Mouse (Mus musculus) neutrophil, adult 5-6 weeks (primary cell): Measurements from ENCODE around the gene Kti12. TPM values are rescaled to one million over a fixed set of nuclear protein-coding genes. Genes with fewer than 3 reads are reported as not detected.
A peak's percentile ranks its signal among the peaks of the same experiment; 100 is the strongest.

Experiments used
- ATAC-seq: fragments of 151-379, 151-347 bp; 2 replicates; pipeline ENCODE4 v1.8.0; 2017; ENCODE audit warnings: mild to moderate bottlenecking, moderate TSS enrichment; ENCODE audit not compliant: insufficient number of reproducible peaks, poor library complexity, low FRiP score, severe bottlenecking; ENCODE audit errors: extremely low read depth
- total RNA-seq: library from RNA; stranded (forward); fragments of 200-1000 nt; gene quantifications from 2 replicates; pipeline ENCODE4 v1.2.3, GENCODE M21; 2017

Gene Kti12
- 12.7 and 16.0 TPM in 2 replicates for total RNA-seq

GRCm38 (mm10) chr4:108847715-108848504 is at the start of gene Kti12:
Gene Kti12, plus strand, starts transcription at chr4:108847785.
- ATAC-seq: peak; percentile 68

GRCm38 (mm10) chr4:108798083-108798830 is 49.3 kb upstream of the Kti12 start:
- ATAC-seq: 0 out of 2 replicates have a peak, but pooled peaks have one; percentile 46

- no peak for ATAC-seq
These were observed 44.0 kb upstream of the Kti12 start for GRCm38 (mm10) chr4:108803535-108803934.

DNA sequence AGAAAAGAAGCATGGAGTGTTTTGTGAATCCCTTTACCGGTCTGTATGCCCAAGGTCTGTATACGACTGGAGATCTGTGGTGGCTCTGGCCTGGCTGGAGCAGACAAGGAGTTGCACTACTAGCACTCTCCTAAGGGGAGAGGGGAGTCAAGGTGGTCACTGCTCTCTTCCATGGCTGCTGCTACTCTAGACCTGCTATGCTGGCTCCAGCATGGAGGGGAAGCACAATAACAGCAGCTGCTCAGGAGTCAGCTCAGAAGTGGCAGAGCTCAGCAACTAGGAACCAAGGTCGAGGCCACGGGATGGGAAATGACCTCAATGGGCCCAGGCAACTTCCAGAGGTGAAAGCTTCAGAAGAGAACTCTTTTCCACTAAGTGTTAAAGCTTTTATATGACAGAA is 36.4 kb upstream of the Kti12 start:
- ATAC-seq: no peak

DNA sequence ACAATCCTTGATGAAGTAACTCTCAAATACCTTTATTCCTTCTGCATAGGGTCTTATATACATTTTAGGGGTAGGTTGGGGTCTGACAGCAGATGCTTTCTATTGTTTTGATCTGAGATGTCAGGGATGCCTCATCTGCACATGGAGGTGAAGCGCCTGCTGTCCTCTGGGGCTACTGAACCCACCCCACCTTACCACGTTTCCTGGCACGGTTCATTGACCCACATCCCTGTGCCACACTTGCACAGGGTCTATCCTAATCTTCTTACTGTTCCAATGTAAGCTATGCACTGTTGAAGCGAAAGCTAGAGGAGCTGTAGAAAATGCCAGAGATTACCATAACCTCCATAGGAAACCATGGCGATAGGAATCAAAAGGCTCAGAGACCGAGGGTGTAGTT is 36.0 kb upstream of the Kti12 start:
- ATAC-seq: no peak

DNA sequence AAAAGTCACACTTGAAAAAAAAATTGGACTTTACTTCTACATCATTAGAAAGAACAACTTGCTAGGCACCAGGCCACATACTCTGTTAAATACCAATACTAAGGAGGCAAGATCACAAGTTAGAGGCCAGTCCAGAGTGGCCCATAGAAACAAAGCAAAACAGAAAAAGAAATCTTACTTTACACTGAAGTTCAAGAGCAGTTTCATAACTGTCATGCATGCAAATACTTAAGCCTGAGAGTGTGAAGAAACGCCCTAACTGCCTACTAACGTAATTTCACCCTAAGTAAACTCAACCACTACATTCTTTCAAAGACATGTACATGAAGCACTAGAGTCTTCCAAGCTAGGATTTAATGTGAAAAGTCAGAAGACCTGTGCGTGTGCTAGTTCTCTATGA is 21.9 kb upstream of the Kti12 start:
- no peak for ATAC-seq

- no peak for ATAC-seq
These were observed 21.5 kb upstream of the Kti12 start for GRCm38 (mm10) chr4:108826096-108826495.

GRCm38 (mm10) chr4:108826643-108827042 is 20.9 kb upstream of the Kti12 start:
- ATAC-seq: no peak

GRCm38 (mm10) chr4:108830698-108831097 is 16.9 kb upstream of the Kti12 start:
- ATAC-seq: no peak

- ATAC-seq: peak; percentile 94
These were observed 14.4 kb upstream of the Kti12 start, which contains the start of gene Btf3l4 for GRCm38 (mm10) chr4:108832916-108833827. Gene Btf3l4, minus strand, starts transcription at chr4:108833614.

GRCm38 (mm10) chr4:108833828-108834114 is 13.8 kb upstream of the Kti12 start:
- peak; percentile 43 for ATAC-seq

DNA sequence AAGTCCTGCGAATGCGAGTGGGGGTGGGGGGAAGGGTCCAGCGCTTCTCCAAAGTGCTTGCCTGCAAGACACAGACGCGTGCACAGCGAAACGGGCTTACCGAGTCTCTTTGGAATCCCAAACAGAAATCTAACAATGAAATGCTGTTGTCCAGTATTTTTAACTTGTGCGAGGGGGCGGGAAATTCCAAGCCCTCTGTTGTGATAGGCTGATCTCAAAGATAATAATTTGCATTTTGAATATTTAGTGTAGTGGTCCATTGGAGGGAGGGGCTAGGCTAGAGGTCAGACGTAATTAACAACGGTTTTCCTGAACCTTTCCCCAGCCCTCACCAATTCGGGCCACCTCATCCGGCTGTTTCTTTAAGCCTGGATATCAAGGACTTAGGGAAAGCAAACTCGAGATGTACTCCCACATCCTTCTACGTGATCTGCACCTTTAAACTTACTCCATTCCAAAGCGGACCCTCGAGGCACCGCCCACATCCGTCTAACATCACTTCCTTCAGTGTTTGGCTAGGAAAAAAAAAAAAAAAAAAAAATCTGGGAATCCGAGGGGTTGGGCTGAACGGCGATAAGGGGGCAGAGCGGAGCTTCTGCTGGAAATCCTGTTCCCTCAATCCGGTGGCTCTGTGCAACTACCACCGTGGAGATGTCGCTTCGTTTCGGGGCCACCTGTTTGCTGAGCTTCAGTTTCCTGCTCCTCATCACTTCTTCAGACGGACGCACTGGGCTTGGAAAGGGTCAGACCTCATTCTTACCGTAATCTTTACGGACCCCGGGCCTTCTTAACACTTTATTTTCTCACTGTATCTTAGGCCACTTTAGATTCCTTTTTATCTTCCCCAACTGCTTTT is 13.2 kb upstream of the Kti12 start, which contains the start of gene Txndc12:
Txndc12 (plus strand) TSS at position 487 of the 856 bp plus-strand sequence.
- peak; percentile 25; the same call in 1 of the 2 replicates for ATAC-seq

- ATAC-seq: no peak
These were observed 12.6 kb upstream of the Kti12 start for GRCm38 (mm10) chr4:108834971-108835311.

GRCm38 (mm10) chr4:108835496-108835895 is 12.1 kb upstream of the Kti12 start:
- ATAC-seq: no peak

GRCm38 (mm10) chr4:108838031-108838430 is 9.6 kb upstream of the Kti12 start:
- ATAC-seq: no peak

DNA sequence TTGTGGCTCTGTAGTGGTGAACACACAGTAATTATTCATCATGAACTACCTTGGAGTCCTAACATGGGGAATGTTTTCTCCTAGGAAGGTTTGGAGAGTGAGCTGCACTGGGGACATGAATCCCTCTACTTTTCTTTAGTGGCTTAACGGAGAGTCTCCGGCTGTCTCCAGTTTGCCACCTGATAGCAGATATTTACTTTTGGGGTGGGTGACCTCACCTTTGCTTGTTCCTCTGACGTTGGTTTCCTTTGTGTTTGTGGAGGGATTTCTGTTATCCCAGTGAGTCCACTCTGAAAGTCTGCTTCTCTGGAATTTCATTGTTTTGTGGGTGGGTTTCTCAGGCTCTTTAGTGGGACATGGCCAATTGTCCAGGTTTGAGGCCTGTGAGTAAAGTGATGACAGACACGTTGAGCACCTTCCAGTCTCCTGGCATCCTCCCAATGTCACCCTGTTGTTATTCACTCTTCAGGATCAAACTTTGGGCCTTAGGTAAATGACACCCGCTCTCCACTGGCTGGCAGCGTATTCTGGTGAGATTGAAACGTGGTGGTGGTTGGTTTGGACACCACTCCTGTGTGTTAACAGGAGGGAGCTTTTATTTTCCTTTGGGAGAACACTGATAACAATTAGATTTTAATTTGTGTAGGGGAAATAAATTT is 5.5 kb upstream of the Kti12 start:
- no peak for ATAC-seq

GRCm38 (mm10) chr4:108843336-108843735 is 4.2 kb upstream of the Kti12 start:
- ATAC-seq: no peak
